Mouse (Mus musculus) liver, embryonic 14.5 days (tissue): ENCODE data around the gene Adra1b.

Source experiments
- CTCF ChIP-seq: IDR thresholded peaks from 2 replicates; pipeline ENCODE4 v1.5.1; 2016; ENCODE audit warnings: antibody characterized with exemption, low read depth, control low read depth
- EP300 ChIP-seq: IDR thresholded peaks from 2 replicates; pipeline ENCODE4 v1.6.1; 2016; ENCODE audit warnings: antibody characterized with exemption, low read depth

GRCm38 (mm10) chr11:43933480-43933879 lies 32.5 kb upstream of the Adra1b start:
- TF ChIP-seq CTCF (no peak), EP300 (no peak)
